Comparison of ENCODE assay signal across 8 mouse cellular contexts in genomic region chr2:166945456-166945855, GRCm38 (mm10). TPM values are rescaled to one million over a fixed set of nuclear protein-coding genes. Genes with fewer than 3 reads are reported as not detected.
DNase-seq lines count a peak whose midpoint lies in the region; ATAC-seq and TF ChIP-seq lines count a peak whose summit lies in the region.

No protein-coding gene starts in this region.

- H3K27me3 ChIP-seq in hindbrain, embryonic 15.5 days, result no peaks in the 10 kb centered on the region
- no peaks in the 10 kb centered on the region for H3K27me3 ChIP-seq in hindbrain, embryonic 16.5 days (replicated peaks; ENCODE audit: control insufficient read depth, insufficient read depth, low read length)
- no peaks in the 10 kb centered on the region for H3K27me3 ChIP-seq in liver, embryonic 14.5 days (ENCODE audit: control insufficient read depth, insufficient read depth, low read length)

- H3K9me3 ChIP-seq in hindbrain, embryonic 15.5 days, result no peaks in the 10 kb centered on the region
- H3K9me3 ChIP-seq in hindbrain, embryonic 16.5 days (ENCODE audit: control insufficient read depth, low read length), result no peaks in the 10 kb centered on the region
- H3K9me3 ChIP-seq in liver, embryonic 14.5 days (ENCODE audit: control insufficient read depth, low read length), result no peaks in the 10 kb centered on the region

- TF ChIP-seq CTCF in liver, embryonic 14.5 days (IDR thresholded peaks at IDR 0.05; ENCODE audit: low read depth), result peak; percentile 46; the same call in 1 of the 2 replicates

- peaks cover 90% of the 10 kb centered on the region for H3K36me3 ChIP-seq in hindbrain, embryonic 15.5 days
- H3K36me3 ChIP-seq in hindbrain, embryonic 16.5 days (ENCODE audit: control insufficient read depth, insufficient read depth, low read length), result peaks cover 61% of the 10 kb centered on the region
- peaks cover 94% of the 10 kb centered on the region for H3K36me3 ChIP-seq in liver, embryonic 14.5 days (replicated peaks; ENCODE audit: control insufficient read depth, insufficient read depth, low read depth)

- no peak overlapping the region for H3K9ac ChIP-seq in hindbrain, embryonic 15.5 days
- H3K9ac ChIP-seq in hindbrain, embryonic 16.5 days (ENCODE audit: low read depth, low read length), result no peak overlapping the region
- H3K9ac ChIP-seq in liver, embryonic 14.5 days (replicated peaks), result no peak overlapping the region

- WGBS in hindbrain, embryonic 15.5 days, result 60% methylated on average over 4 of the region's 4 CpGs
- 55% methylated on average over 4 of the region's 4 CpGs for WGBS in hindbrain, embryonic 16.5 days
- 56% methylated on average over 4 of the region's 4 CpGs for WGBS in liver, embryonic 14.5 days (ENCODE audit: insufficient replicate concordance)

- no peak for TF ChIP-seq EP300 in liver, embryonic 14.5 days (IDR thresholded peaks at IDR 0.05; ENCODE audit: low read depth)

- no peaks in the 10 kb centered on the region for H3K4me1 ChIP-seq in hindbrain, embryonic 15.5 days (replicated peaks)
- H3K4me1 ChIP-seq in hindbrain, embryonic 16.5 days (ENCODE audit: control insufficient read depth, insufficient read depth, low read depth, low read length), result no peaks in the 10 kb centered on the region
- no peaks in the 10 kb centered on the region for H3K4me1 ChIP-seq in liver, embryonic 14.5 days (replicated peaks; ENCODE audit: control insufficient read depth in 2 of 2, insufficient read depth in 2 of 2, low read length in 1 of 2)

- H3K27ac ChIP-seq in hindbrain, embryonic 15.5 days (replicated peaks), result no peak overlapping the region
- H3K27ac ChIP-seq in hindbrain, embryonic 16.5 days (ENCODE audit: low read depth, low read length), result no peak overlapping the region
- no peak overlapping the region for H3K27ac ChIP-seq in liver, embryonic 14.5 days

- ATAC-seq in hindbrain, embryonic 15.5 days (ENCODE audit: low FRiP score, low read depth), result 0 out of 2 replicates have a peak, but pooled peaks have one; percentile 54
- ATAC-seq in hindbrain, embryonic 16.5 days, result no peak
- ATAC-seq in CD4-positive, CD25-positive, alpha-beta regulatory T cell, adult 4 months, result peak; percentile 29
- no peak for ATAC-seq in liver, embryonic 14.5 days (ENCODE audit: insufficient read depth)

- H3K4me2 ChIP-seq in hindbrain, embryonic 15.5 days, result no peak overlapping the region
- H3K4me2 ChIP-seq in hindbrain, embryonic 16.5 days (ENCODE audit: low read length), result no peak overlapping the region
- no peak overlapping the region for H3K4me2 ChIP-seq in liver, embryonic 14.5 days (ENCODE audit: low read depth)

- H3K4me3 ChIP-seq in hindbrain, embryonic 15.5 days, result no peak overlapping the region
- no peak overlapping the region for H3K4me3 ChIP-seq in hindbrain, embryonic 16.5 days (ENCODE audit: low read length)
- no peak overlapping the region for H3K4me3 ChIP-seq in liver, embryonic 14.5 days (ENCODE audit: insufficient read depth in 1 of 2, low read depth in 2 of 2, low read length in 2 of 2)

- DNase-seq in embryo, embryonic 11 days, result peak; percentile 41
- no peak for DNase-seq in liver, embryonic 14.5 days (ENCODE audit: low read depth in 3 of 3, low spot score in 3 of 3)
- DNase-seq in urinary bladder, postnatal 14 days (ENCODE audit: low spot score), result no peak
- DNase-seq in natural killer cell, adult 2 months (ENCODE audit: low spot score in 2 of 2), result no peak
- DNase-seq in layer of hippocampus, adult 18-20 months (ENCODE audit: low spot score in 2 of 2), result no peak

RNA-seq across cellular contexts. Expression of gene Cse1l, which starts 39.6 kb away (rescaled TPM):
- polyA plus RNA-seq in hindbrain, embryonic 15.5 days (2015; fragmentation: Nextera tagmentation; extraction: Ambion mirVana), result 88.4 and 89.3 TPM in 2 replicates
- polyA plus RNA-seq in hindbrain, embryonic 16.5 days (2015; fragmentation: Nextera tagmentation; extraction: Ambion mirVana), result 90.8 and 97.4 TPM in 2 replicates
- polyA plus RNA-seq in CD4-positive, CD25-positive, alpha-beta regulatory T cell, adult 4 months (2017; shearing (Covaris generic)), result 10 to 100 TPM; 59.7 to 62.8 TPM
- polyA plus RNA-seq in liver, embryonic 14.5 days (2012; rRNA removed), result 25.2 and 33.9 TPM in 2 replicates
- polyA plus RNA-seq in liver, embryonic 14.5 days (2014; fragmentation: Nextera tagmentation; extraction: Ambion mirVana), result 63.9 and 68.7 TPM in 2 replicates
- 10 to 100 TPM; 51.3 to 53.9 TPM for total RNA-seq in layer of hippocampus, adult 18-20 months (2021)

RNA-seq across cellular contexts. Expression of gene Stau1, which starts 50.6 kb away (rescaled TPM):
- 107 and 113 TPM in 2 replicates for polyA plus RNA-seq in hindbrain, embryonic 15.5 days (2015; fragmentation: Nextera tagmentation; extraction: Ambion mirVana)
- 104 and 113 TPM in 2 replicates for polyA plus RNA-seq in hindbrain, embryonic 16.5 days (2015; fragmentation: Nextera tagmentation; extraction: Ambion mirVana)
- polyA plus RNA-seq in CD4-positive, CD25-positive, alpha-beta regulatory T cell, adult 4 months (2017; shearing (Covaris generic)), result 10 to 100 TPM; 48.2 to 69.3 TPM
- 8.8 and 11.4 TPM in 2 replicates for polyA plus RNA-seq in liver, embryonic 14.5 days (2012; rRNA removed)
- 15.6 and 17.9 TPM in 2 replicates for polyA plus RNA-seq in liver, embryonic 14.5 days (2014; fragmentation: Nextera tagmentation; extraction: Ambion mirVana)
- total RNA-seq in layer of hippocampus, adult 18-20 months (2021), result 10 to 100 TPM; 64.0 to 69.7 TPM

Comparison
In these comparisons a context has a peak if more than half of its experiments do, and no peak if none do; other contexts are left out.
1. ATAC-seq: peak in hindbrain, embryonic 15.5 days (single experiment) and CD4-positive, CD25-positive, alpha-beta regulatory T cell, adult 4 months (single experiment); none in hindbrain, embryonic 16.5 days (single experiment) and liver, embryonic 14.5 days (single experiment).